Mouse (Mus musculus) urinary bladder, postnatal 25 days (tissue): ENCODE results near the gene Pa2g4.
"Not testable (repeated sequence)": the region's sequence is repeated elsewhere in the genome, so short reads cannot be mapped to it uniquely, and the experiment has no call there.

Experiments
- DNase-seq: peaks from one replicate; pipeline ENCODE4 v3.0.0; 2022; ENCODE audit warnings: low spot score

The Pa2g4 gene

GRCm38 (mm10) chr10:128578330-128578729, 12.5 kb upstream of the Pa2g4 start:
- no peak for DNase-seq

GRCm38 (mm10) chr10:128575063-128575462, 9.3 kb upstream of the Pa2g4 start:
- DNase-seq, result no peak

GRCm38 (mm10) chr10:128565206-128565787, 490 bp downstream of the Pa2g4 start:
- DNase-seq, result no peak

DNA sequence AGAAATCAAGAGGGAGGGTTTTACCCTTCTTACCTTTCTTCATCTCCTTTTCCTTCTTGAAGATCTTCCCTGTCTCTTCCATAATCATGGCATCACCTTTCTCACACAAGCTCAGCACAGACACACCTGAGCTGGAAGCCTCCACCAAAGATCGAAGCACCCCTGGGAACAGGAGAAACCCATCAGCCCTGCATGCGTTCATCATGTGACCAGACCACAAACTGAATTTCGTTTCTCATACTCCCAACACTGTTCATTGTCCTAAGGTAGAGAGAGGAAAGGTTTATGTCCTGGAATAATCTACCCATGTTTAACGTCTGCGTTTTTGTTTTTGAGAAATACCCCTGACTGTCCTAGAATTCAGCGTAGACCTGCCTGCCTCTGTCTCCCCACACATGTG, 2.2 kb downstream of the Pa2g4 start:
- DNase-seq, result no peak

GRCm38 (mm10) chr10:128556963-128557362, 8.8 kb downstream of the Pa2g4 start:
- no peak for DNase-seq

- no peak for DNase-seq
These were observed 9.5 kb downstream of the Pa2g4 start for GRCm38 (mm10) chr10:128556286-128556685.

- not testable (repeated sequence) for DNase-seq
These were observed 10.2 kb downstream of the Pa2g4 start for GRCm38 (mm10) chr10:128555567-128555966.

GRCm38 (mm10) chr10:128550144-128550823, 15.5 kb downstream of the Pa2g4 start:
- DNase-seq, result not testable (repeated sequence)

- not testable (repeated sequence) for DNase-seq
These were observed 16.1 kb downstream of the Pa2g4 start for GRCm38 (mm10) chr10:128549682-128550057.

- peak; percentile 83 for DNase-seq
These were observed 16.7 kb downstream of the Pa2g4 start, which contains the start of gene Rpl41 for GRCm38 (mm10) chr10:128548947-128549681. Gene Rpl41 (minus strand): TSS chr10:128549305.

GRCm38 (mm10) chr10:128548051-128548791, 17.6 kb downstream of the Pa2g4 start:
- DNase-seq, result not testable (repeated sequence)

DNA sequence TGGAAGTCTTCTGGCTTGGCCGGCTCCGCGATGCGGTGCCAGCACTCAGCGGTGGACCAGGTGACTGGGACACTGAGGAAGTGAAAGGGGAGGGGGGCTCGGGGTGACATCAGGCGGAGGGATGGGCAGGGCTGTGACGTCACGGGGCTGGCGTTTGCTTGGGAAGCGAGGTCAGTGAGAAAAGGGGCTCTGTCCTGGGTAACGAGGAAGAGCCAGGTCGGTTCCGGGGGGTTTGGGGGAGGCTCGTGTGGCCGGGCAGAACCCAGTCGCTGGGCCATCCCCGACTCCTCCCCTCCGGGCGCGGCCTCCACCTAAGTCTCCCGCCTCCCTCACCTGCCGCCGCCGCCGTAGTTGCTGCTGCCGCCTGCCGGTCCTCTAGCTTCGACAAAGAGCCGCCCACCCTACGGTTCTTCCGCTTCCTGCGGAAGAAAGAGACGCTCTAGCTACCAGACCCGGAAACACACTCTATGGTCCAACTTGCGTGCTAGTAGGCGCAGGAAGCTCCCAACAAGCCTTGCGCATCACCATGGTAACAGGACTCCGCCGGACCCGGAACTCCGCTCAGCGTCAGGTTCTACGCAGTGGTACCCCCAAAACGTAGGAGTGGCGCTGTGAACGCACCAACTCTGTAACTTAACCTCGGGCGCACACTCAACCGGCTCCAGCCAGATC, 18.3 kb downstream of the Pa2g4 start, which contains the start of gene Zc3h10:
Zc3h10 (minus strand) TSS at position 414 of the 672 bp plus-strand sequence.
- peak; percentile 82 for DNase-seq

- no peak for DNase-seq
These were observed 19.0 kb downstream of the Pa2g4 start for GRCm38 (mm10) chr10:128546787-128547186.

GRCm38 (mm10) chr10:128546361-128546760, 19.4 kb downstream of the Pa2g4 start:
- DNase-seq, result no peak

GRCm38 (mm10) chr10:128545570-128545898, 20.3 kb downstream of the Pa2g4 start:
- DNase-seq, result no peak

- DNase-seq, result no peak
These were observed 20.9 kb downstream of the Pa2g4 start for GRCm38 (mm10) chr10:128544674-128545569.

DNA sequence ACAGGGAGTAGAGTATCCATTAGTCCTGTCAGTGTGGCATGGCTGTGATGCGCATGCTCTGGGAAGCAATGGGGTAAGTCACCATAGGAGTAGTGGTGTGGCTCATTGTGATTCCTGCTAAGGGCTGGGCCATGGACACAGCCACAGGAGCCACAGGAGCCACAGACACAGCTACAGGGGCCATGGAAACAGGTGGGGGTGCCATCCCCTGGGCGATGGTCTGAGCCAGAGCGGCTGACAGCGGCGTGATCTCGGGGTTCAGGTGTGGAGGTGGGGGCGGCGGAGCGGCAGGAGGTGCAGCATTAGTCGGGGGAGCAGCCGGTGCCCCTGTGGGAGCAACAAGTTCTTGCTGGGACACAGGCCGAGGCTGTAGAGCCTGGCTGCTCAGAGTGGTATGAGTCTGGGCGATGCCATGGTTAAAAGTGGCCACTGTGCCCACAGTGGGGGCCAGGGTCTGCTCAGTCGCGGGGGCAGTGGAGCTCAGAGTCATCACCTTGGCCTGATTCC, 21.6 kb downstream of the Pa2g4 start:
- no peak for DNase-seq

- DNase-seq, result no peak
These were observed 22.7 kb downstream of the Pa2g4 start for GRCm38 (mm10) chr10:128543100-128543499.

GRCm38 (mm10) chr10:128538340-128538870, 27.4 kb downstream of the Pa2g4 start:
- DNase-seq, result no peak

- DNase-seq, result peak; percentile 83
These were observed 29.4 kb downstream of the Pa2g4 start for GRCm38 (mm10) chr10:128536266-128536940.
